Mouse (Mus musculus) intestine, embryonic 16.5 days (tissue): ENCODE measurements around the gene Plcl1. TPM values are rescaled to one million over a fixed set of nuclear protein-coding genes. Genes with fewer than 3 reads are reported as not detected.

ENCODE experiments used
- ATAC-seq: fragments of 200-750 bp; cut with Nextera tagmentation; 2 replicates; pipeline ENCODE4 v1.8.0; 2017; ENCODE audit warnings: moderate TSS enrichment, moderate library complexity
- H3K27ac ChIP-seq: fragments of 300-500 bp; sonication (generic); 2 replicates; pipeline ENCODE4 v1.5.1; 2014; ENCODE audit warnings: mild to moderate bottlenecking, low read length
- H3K27me3 ChIP-seq: fragments of 300-500 bp; sonication (generic); replicated peaks from 2 replicates; pipeline ENCODE4 v1.6.1; 2014; ENCODE audit warnings: low read length, control low read depth, mixed read lengths; ENCODE audit not compliant: control insufficient read depth, insufficient read depth
- H3K36me3 ChIP-seq: fragments of 300-500 bp; sonication (generic); 2 replicates; pipeline ENCODE4 v1.6.1; 2014; ENCODE audit warnings: low read length, control low read depth; ENCODE audit not compliant: control insufficient read depth, insufficient read depth
- H3K4me1 ChIP-seq: fragments of 300-500 bp; sonication (generic); 2 replicates; pipeline ENCODE4 v1.6.1; 2014; ENCODE audit warnings: low read length, control low read depth, mixed read lengths; ENCODE audit not compliant: control insufficient read depth, insufficient read depth
- H3K4me2 ChIP-seq: fragments of 300-500 bp; sonication (generic); 2 replicates; pipeline ENCODE4 v1.6.1; 2014; ENCODE audit warnings: low read depth, low read length, control low read depth
- H3K4me3 ChIP-seq: fragments of 300-500 bp; sonication (generic); 2 replicates; pipeline ENCODE4 v1.5.1; 2014; ENCODE audit warnings: mild to moderate bottlenecking, low read length
- H3K9ac ChIP-seq: fragments of 300-500 bp; sonication (generic); 2 replicates; pipeline ENCODE4 v1.6.1; 2014; ENCODE audit warnings: low read depth, low read length
- H3K9me3 ChIP-seq: fragments of 300-500 bp; sonication (generic); 2 replicates; pipeline ENCODE4 v1.6.1; 2016; ENCODE audit warnings: low read length, control low read depth; ENCODE audit not compliant: control insufficient read depth
- WGBS: fragments of 180-500 bp; shearing (Covaris S2); extraction: QIAGEN DNeasy Blood & Tissue Kit; methylation state at CpG from one replicate; pipeline ENCODE4 v1.1.7; 2014; 5-methylcytosine and 5-hydroxymethylcytosine counted together
- polyA plus RNA-seq: library from polyadenylated mRNA; unstranded; fragments of >200 nt; fragmentation: Nextera tagmentation; extraction: Ambion mirVana; gene quantifications from 2 replicates; pipeline ENCODE4 v1.2.1, GENCODE M21; 2015

Plcl1 gene
- polyA plus RNA-seq, 1 experiment from 2014 or later = 1.5 TPM

DNA sequence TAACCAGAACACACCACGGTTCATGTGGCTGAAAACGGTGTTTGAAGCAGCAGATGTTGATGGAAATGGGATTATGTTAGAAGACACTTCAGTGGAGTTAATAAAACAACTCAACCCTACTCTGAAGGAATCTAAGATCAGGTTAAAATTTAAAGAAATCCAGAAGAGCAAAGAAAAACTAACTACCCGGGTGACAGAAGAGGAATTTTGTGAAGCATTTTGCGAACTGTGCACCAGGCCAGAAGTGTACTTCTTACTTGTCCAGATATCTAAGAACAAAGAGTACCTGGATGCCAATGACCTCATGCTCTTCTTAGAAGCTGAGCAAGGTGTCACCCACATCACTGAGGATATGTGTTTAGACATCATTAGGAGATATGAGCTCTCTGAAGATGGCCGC, 290.5 kb downstream of the Plcl1 start:
- Histone ChIP-seq H3K4me2 (no peak overlapping the region), H3K9me3 (no peaks in the 10 kb centered on the region), H3K27me3 (no peaks in the 10 kb centered on the region), H3K4me1 (no peaks in the 10 kb centered on the region), H3K9ac (no peak overlapping the region), H3K4me3 (no peak overlapping the region), H3K36me3 (no peaks in the 10 kb centered on the region), H3K27ac (no peak overlapping the region)
- no peak for ATAC-seq
- 92% methylated on average over 5 of the region's 5 CpGs for WGBS

DNA sequence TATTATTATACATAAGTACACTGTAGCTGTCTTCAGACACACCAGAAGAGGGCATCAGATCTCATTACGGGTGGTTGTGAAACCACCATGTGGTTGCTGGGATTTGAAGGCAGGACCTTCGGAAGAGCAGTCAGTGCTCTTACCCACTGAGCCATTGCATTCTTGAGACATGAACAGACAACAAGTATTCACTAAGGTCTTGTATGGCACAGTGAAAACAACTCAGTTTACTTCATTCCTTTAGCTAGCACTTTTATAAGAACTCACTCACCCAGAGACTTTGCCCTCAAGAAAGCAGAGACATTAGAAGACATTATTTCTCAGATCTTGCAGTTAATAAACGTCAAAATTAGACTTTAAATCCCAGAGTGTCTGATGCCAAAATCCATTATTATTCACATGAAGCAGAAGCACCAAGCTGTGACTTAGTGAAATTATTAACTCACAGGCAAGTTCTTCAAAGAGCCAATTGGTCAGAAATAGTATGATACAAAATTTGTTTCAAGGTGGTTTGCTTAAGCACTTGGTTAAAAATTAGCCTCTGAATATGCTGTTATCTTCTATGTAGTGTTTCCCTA, 293.8 kb downstream of the Plcl1 start:
- Histone ChIP-seq H3K9me3 (no peaks in the 10 kb centered on the region), H3K4me2 (no peak overlapping the region), H3K9ac (no peak overlapping the region), H3K4me1 (no peaks in the 10 kb centered on the region), H3K4me3 (no peak overlapping the region), H3K36me3 (no peaks in the 10 kb centered on the region), H3K27me3 (no peaks in the 10 kb centered on the region), H3K27ac (no peak overlapping the region)
- WGBS = 84% methylated on average over 3 of the region's 3 CpGs
- no peak for ATAC-seq

DNA sequence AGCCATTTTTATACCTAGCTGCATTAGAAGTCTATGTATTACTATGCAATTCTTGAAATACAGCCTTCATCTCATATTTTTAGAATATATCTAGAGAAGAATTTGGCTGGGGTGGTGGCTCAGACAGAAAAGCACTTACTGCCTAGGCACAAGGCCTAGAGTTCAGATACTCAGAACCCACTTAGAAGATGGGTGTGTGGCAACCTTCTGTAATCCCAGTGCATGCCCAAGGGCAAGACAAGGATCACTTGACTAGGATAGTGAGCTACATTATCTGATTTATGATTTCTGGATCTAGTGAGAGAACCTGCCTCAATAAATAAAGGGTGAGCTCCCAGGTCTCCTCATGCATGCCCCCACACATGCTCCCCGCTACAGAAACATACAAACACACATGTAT, 294.3 kb downstream of the Plcl1 start:
- H3K27me3 ChIP-seq = no peaks in the 10 kb centered on the region
- no peaks in the 10 kb centered on the region for H3K9me3 ChIP-seq
- ATAC-seq = no peak
- no peak overlapping the region for H3K4me2 ChIP-seq
- no peak overlapping the region for H3K9ac ChIP-seq
- no peak overlapping the region for H3K27ac ChIP-seq
- no peaks in the 10 kb centered on the region for H3K36me3 ChIP-seq
- WGBS = 97% methylated on average over 1 of the region's 1 CpGs
- H3K4me3 ChIP-seq = no peak overlapping the region
- no peaks in the 10 kb centered on the region for H3K4me1 ChIP-seq

DNA sequence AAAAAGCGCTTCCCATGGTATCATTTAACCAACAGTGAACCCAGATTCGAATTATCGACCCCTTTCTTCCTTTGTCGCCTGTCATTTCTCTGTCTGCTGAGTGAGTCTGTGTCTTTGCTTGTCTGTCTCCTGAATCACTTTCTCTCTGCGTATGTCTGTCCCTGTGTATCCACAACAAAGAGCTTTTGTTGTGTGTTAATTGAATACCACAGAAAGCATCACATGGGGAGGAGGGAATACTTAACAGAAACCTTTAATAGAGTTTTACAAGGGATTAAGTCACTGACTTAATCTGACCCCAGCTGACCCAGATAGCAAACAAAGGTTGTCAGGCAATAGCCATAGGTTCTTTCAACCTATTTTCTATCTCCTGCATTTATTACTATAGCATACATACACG, 295.0 kb downstream of the Plcl1 start:
- H3K9ac ChIP-seq = no peak overlapping the region
- H3K27ac ChIP-seq = no peak overlapping the region
- H3K4me1 ChIP-seq = no peaks in the 10 kb centered on the region
- no peak overlapping the region for H3K4me2 ChIP-seq
- WGBS = 64% methylated on average over 6 of the region's 6 CpGs
- no peak for ATAC-seq
- H3K27me3 ChIP-seq = no peaks in the 10 kb centered on the region
- H3K36me3 ChIP-seq = no peaks in the 10 kb centered on the region
- no peaks in the 10 kb centered on the region for H3K9me3 ChIP-seq
- H3K4me3 ChIP-seq = no peak overlapping the region

DNA sequence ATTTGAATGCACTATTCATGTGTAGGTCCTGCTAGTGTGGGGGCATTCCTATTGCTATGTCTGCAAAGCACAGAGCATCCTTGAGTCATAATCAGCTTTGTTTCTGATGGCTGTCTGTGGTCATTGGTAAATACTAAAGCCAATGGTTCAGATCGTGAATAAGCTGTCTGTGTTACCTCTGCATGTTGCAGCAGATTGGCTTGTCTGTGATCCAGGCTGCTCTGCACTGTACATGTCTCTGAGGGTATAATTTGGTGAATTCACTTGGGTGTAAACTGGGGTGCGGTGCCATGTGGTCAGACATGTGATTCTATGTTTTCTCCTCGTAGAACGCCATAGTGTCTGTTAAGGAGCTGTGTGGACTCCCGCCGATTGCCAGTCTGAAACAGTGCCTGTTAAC, 295.9 kb downstream of the Plcl1 start:
- Histone ChIP-seq H3K4me2 (no peak overlapping the region), H3K27ac (no peak overlapping the region), H3K9me3 (no peaks in the 10 kb centered on the region), H3K4me1 (no peaks in the 10 kb centered on the region), H3K36me3 (no peaks in the 10 kb centered on the region), H3K27me3 (no peaks in the 10 kb centered on the region), H3K4me3 (no peak overlapping the region), H3K9ac (no peak overlapping the region)
- ATAC-seq = no peak
- 78% methylated on average over 6 of the region's 6 CpGs for WGBS

DNA sequence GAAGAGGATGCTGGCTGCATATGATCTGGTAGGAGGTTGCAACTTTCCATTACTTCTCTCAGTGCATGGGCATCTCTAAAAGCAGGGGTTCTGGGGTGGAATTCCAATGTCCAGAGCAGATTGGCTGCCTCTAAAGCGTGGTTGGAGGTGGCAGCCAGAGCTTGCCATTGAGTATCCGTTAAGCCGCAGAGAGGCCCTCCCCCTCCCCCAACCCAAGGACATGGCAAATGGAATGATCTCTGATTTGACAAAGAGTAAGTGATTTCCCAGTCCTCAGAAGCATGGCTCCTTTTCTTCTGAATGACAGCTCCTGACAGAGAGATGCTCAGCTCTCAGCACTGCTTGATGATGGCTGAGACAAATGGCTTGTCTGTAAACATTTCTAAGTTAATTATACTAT, 296.4 kb downstream of the Plcl1 start:
- no peaks in the 10 kb centered on the region for H3K36me3 ChIP-seq
- no peaks in the 10 kb centered on the region for H3K9me3 ChIP-seq
- H3K4me3 ChIP-seq = no peak overlapping the region
- ATAC-seq = no peak
- 54% methylated on average over 3 of the region's 3 CpGs for WGBS
- no peak overlapping the region for H3K4me2 ChIP-seq
- H3K9ac ChIP-seq = no peak overlapping the region
- no peak overlapping the region for H3K27ac ChIP-seq
- H3K27me3 ChIP-seq = no peaks in the 10 kb centered on the region
- H3K4me1 ChIP-seq = no peaks in the 10 kb centered on the region

DNA sequence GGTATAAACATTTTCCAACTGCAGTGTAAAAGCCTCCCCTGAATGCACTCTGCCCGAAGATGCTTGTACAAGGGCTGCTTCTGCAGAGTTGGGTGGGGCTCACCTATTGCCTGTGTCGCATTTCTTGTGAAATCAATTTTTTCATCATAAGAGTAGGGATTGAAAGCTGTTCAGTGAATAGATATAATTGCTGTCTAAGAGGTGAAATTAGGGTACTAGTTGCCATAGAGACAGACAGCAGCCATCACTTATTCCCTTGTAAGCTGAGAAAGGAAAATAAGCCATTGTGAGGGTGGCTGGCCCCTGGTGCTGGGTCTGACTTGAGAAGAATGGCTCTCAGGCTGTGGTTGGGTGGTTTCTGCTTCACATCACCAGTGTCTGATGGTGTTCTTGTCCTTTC, 299.0 kb downstream of the Plcl1 start:
- H3K4me3 ChIP-seq = no peak overlapping the region
- no peaks in the 10 kb centered on the region for H3K4me1 ChIP-seq
- no peak for ATAC-seq
- H3K36me3 ChIP-seq = no peaks in the 10 kb centered on the region
- H3K9me3 ChIP-seq = no peaks in the 10 kb centered on the region
- no peak overlapping the region for H3K9ac ChIP-seq
- 57% methylated on average over 2 of the region's 2 CpGs for WGBS
- no peaks in the 10 kb centered on the region for H3K27me3 ChIP-seq
- no peak overlapping the region for H3K27ac ChIP-seq
- no peak overlapping the region for H3K4me2 ChIP-seq

DNA sequence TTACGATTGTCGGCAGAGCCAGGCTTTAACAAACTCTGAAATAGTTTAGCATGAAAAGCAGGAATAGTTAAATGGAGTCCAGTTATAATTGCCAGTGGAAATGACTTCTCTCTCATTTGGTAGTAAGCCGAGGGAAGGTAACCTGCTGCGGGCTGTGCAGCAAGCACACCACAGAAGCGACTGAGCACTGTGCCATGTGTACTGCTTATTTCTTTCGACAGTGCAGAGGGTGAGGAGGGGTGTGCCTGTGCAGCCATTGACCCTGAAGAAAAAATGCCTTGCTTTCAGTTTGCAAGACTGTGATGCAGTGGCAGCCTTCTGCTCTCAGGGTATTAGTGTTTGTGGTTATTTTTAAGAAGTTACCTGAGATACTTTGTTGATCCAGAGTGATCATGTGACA, 299.5 kb downstream of the Plcl1 start:
- WGBS = 74% methylated on average over 6 of the region's 6 CpGs
- no peak for ATAC-seq
- H3K4me3 ChIP-seq = no peak overlapping the region
- H3K9me3 ChIP-seq = no peaks in the 10 kb centered on the region
- no peak overlapping the region for H3K9ac ChIP-seq
- no peak overlapping the region for H3K27ac ChIP-seq
- no peaks in the 10 kb centered on the region for H3K4me1 ChIP-seq
- H3K4me2 ChIP-seq = no peak overlapping the region
- H3K36me3 ChIP-seq = no peaks in the 10 kb centered on the region
- H3K27me3 ChIP-seq = no peaks in the 10 kb centered on the region

DNA sequence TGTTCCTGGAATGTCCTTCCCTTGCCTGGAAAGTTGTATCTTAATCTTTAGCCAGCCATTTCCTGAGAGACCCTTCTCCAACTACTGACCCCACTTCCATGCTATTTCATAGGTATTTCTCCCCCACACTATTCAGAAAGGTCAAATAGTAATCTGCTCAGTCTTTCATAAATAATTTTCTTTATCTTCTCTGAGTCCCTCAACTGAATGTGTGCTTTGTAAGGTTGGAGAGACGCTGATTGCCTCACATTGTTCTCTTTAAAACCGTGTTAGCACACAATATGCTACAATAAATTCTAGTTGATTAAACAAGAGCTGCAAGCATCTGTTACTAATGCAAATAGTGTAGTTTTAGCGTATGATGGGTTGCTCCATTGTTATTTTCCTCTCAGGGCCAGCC, 300.0 kb downstream of the Plcl1 start:
- no peak overlapping the region for H3K4me3 ChIP-seq
- no peaks in the 10 kb centered on the region for H3K27me3 ChIP-seq
- no peak for ATAC-seq
- no peak overlapping the region for H3K9ac ChIP-seq
- H3K27ac ChIP-seq = no peak overlapping the region
- no peaks in the 10 kb centered on the region for H3K36me3 ChIP-seq
- H3K9me3 ChIP-seq = no peaks in the 10 kb centered on the region
- 58% methylated on average over 3 of the region's 3 CpGs for WGBS
- no peak overlapping the region for H3K4me2 ChIP-seq
- no peaks in the 10 kb centered on the region for H3K4me1 ChIP-seq

DNA sequence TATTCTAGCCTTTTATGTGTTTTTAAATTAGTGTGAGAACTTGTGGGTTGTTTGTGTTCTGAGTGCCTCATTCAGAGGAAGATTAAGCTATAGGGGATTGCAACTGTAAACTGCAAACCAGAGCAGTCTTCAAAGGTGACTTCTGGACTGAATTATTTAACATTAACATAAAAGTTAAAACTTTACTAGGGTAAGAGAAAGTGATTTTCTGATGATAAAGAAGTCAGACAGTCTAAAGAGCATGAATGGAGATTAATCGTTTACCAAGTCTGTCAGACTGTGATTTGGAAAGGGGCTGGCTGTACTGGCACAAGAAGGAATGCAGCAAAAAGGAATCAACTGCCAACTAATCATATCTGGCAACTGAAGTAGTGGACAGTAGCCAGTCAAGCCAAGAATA, 301.2 kb downstream of the Plcl1 start:
- Histone ChIP-seq H3K4me3 (no peak overlapping the region), H3K27ac (no peak overlapping the region), H3K4me1 (no peaks in the 10 kb centered on the region), H3K9me3 (no peaks in the 10 kb centered on the region), H3K27me3 (no peaks in the 10 kb centered on the region), H3K36me3 (no peaks in the 10 kb centered on the region), H3K9ac (no peak overlapping the region), H3K4me2 (no peak overlapping the region)
- ATAC-seq = peak; percentile 66
- 55% methylated on average over 1 of the region's 1 CpGs for WGBS
